Mouse (Mus musculus) embryonic fibroblast, embryonic 13.5 days (primary cell): ENCODE results near the gene Ntmt1.

Experiments
- CTCF ChIP-seq: IDR thresholded peaks from 2 replicates; pipeline ENCODE4 v1.5.1; 2011; ENCODE audit warnings: mild to moderate bottlenecking, control low read depth, low read length, moderate library complexity, borderline replicate concordance; ENCODE audit not compliant: insufficient read depth
- POLR2A ChIP-seq: IDR thresholded peaks from 2 replicates; pipeline ENCODE4 v1.6.1; 2011; ENCODE audit warnings: low read depth, mild to moderate bottlenecking, control low read depth, low read length, moderate library complexity

DNA sequence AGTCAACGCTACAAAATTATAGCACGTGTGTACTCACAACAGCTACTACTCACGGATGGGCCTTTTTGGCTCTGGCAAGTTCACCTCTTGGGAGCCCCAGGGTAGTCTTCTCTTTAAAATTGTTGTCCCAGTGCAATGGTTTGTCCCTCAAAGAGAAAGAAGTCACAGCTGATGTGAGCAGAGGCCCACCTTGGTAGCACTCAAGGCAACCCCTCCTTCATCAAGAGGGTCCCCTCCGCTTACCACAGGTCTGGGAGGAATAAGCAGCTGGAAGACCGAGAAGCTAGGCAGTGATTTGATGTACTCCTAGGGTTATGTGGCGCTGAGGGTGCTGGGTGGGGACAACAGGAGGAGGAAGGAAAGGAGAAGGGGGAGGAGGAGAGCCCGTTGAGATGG is 7.0 kb upstream of the Ntmt1 start:
- TF ChIP-seq CTCF (no peak), POLR2A (no peak)
